Mouse (Mus musculus) thymus, adult 2 months (tissue): ENCODE measurements around the gene Parp8.

Experiments used
- CTCF ChIP-seq: fragments of 200-500 bp; IDR thresholded peaks from 2 replicates; pipeline ENCODE4 v1.5.1; 2012; ENCODE audit warnings: mild to moderate bottlenecking, control low read depth, low read length, moderate library complexity, borderline replicate concordance; ENCODE audit not compliant: control insufficient read depth, poor library complexity, insufficient read depth; ENCODE audit errors: extremely low read depth
- POLR2A ChIP-seq: fragments of 200-500 bp; IDR thresholded peaks from 2 replicates; pipeline ENCODE4 v1.6.1; 2012; ENCODE audit warnings: mild to moderate bottlenecking, low read length, control low read depth, moderate library complexity; ENCODE audit not compliant: control insufficient read depth, poor library complexity, insufficient read depth; ENCODE audit errors: extremely low read depth

GRCm38 (mm10) chr13:116962480-116963462 lies 62.6 kb downstream of the Parp8 start:
- TF ChIP-seq CTCF (no peak), POLR2A (no peak)
